Mouse (Mus musculus) thymus, adult 18-20 months (tissue): Measurements from ENCODE around the gene Vasp.

Source experiments
- DNase-seq, 2 experiments: peaks; one replicate each; pipeline ENCODE4 v3.0.0; 2022; ENCODE audit warnings: mixed read lengths in 2 of 2

The Vasp gene

GRCm38 (mm10) chr7:19269721-19270441 lies 1.7 kb downstream of the Vasp start:
- peak in 1 of 2 experiments; percentile 35 for DNase-seq

- no peak for DNase-seq
Observed at GRCm38 (mm10) chr7:19268993-19269681, 2.5 kb downstream of the Vasp start.

- no peak for DNase-seq
Observed at GRCm38 (mm10) chr7:19267051-19267450, 4.6 kb downstream of the Vasp start.

GRCm38 (mm10) chr7:19265928-19266822 lies 5.4 kb downstream of the Vasp start:
- peak; percentile 46 to 63 for DNase-seq

- no peak for DNase-seq
Observed at GRCm38 (mm10) chr7:19265147-19265546, 6.5 kb downstream of the Vasp start.

- no peak for DNase-seq
Observed at GRCm38 (mm10) chr7:19258336-19258735, 13.3 kb downstream of the Vasp start.

- DNase-seq: peak in 1 of 2 experiments; percentile 33
Observed at GRCm38 (mm10) chr7:19257390-19258022, 14.1 kb downstream of the Vasp start.

GRCm38 (mm10) chr7:19256567-19256966 lies 15.1 kb downstream of the Vasp start:
- peak in 1 of 2 experiments; percentile 33 for DNase-seq

GRCm38 (mm10) chr7:19255395-19255794 lies 16.2 kb downstream of the Vasp start:
- DNase-seq: no peak

GRCm38 (mm10) chr7:19253437-19253836 lies 18.2 kb downstream of the Vasp start:
- no peak for DNase-seq

GRCm38 (mm10) chr7:19252078-19252477 lies 19.5 kb downstream of the Vasp start:
- DNase-seq: no peak

GRCm38 (mm10) chr7:19247511-19247910 lies 24.1 kb downstream of the Vasp start:
- DNase-seq: no peak

GRCm38 (mm10) chr7:19246855-19247254 lies 24.8 kb downstream of the Vasp start:
- DNase-seq: no peak

GRCm38 (mm10) chr7:19245083-19245482 lies 26.5 kb downstream of the Vasp start:
- DNase-seq: no peak

- DNase-seq: no peak
Observed at GRCm38 (mm10) chr7:19243858-19244257, 27.8 kb downstream of the Vasp start.

GRCm38 (mm10) chr7:19242005-19242404 lies 29.6 kb downstream of the Vasp start:
- no peak for DNase-seq

GRCm38 (mm10) chr7:19240905-19241463 lies 30.6 kb downstream of the Vasp start:
- DNase-seq: no peak

- no peak for DNase-seq
Observed at GRCm38 (mm10) chr7:19239986-19240385, 31.6 kb downstream of the Vasp start.

GRCm38 (mm10) chr7:19239423-19239822 lies 32.2 kb downstream of the Vasp start:
- DNase-seq: peak; percentile 65 to 68

- DNase-seq: no peak
Observed at GRCm38 (mm10) chr7:19238344-19238743, 33.3 kb downstream of the Vasp start.

- DNase-seq: no peak
Observed at GRCm38 (mm10) chr7:19236411-19236810, 35.2 kb downstream of the Vasp start.

GRCm38 (mm10) chr7:19235092-19235671 lies 36.4 kb downstream of the Vasp start:
- no peak for DNase-seq
